Mouse (Mus musculus) midbrain, embryonic 14.5 days (tissue): ENCODE results near the gene Fam124b. TPM values are rescaled to one million over a fixed set of nuclear protein-coding genes. Genes with fewer than 3 reads are reported as not detected.

Source experiments
- ATAC-seq: fragments of 200-750 bp; cut with Nextera tagmentation; 2 replicates; pipeline ENCODE4 v1.8.0; 2017; ENCODE audit warnings: moderate number of reproducible peaks, moderate library complexity; ENCODE audit not compliant: low FRiP score, low TSS enrichment
- DNase-seq: peaks from one replicate; pipeline ENCODE4 v3.0.0-alpha.2; 2015
- H3K27ac ChIP-seq: fragments of 300-500 bp; sonication (generic); replicated peaks from 2 replicates; pipeline ENCODE4 v1.5.1; 2014; ENCODE audit warnings: mild to moderate bottlenecking, low read depth, low read length, moderate library complexity
- H3K27me3 ChIP-seq: fragments of 300-500 bp; sonication (generic); 2 replicates; pipeline ENCODE4 v1.6.1; 2014; ENCODE audit warnings: low read length, control low read depth, mixed read lengths; ENCODE audit not compliant: control insufficient read depth, insufficient read depth
- H3K36me3 ChIP-seq: fragments of 300-500 bp; sonication (generic); 2 replicates; pipeline ENCODE4 v1.6.1; 2014; ENCODE audit warnings: low read length, control low read depth; ENCODE audit not compliant: control insufficient read depth, insufficient read depth
- H3K4me1 ChIP-seq: fragments of 300-500 bp; sonication (generic); 2 replicates; pipeline ENCODE4 v1.6.1; 2014; ENCODE audit warnings: mild to moderate bottlenecking, antibody characterized with exemption, low read length, control low read depth; ENCODE audit not compliant: control insufficient read depth, insufficient read depth
- H3K4me2 ChIP-seq: fragments of 300-500 bp; sonication (generic); 2 replicates; pipeline ENCODE4 v1.6.1; 2014; ENCODE audit warnings: mild to moderate bottlenecking, low read length, moderate library complexity
- H3K4me3 ChIP-seq: fragments of 300-500 bp; sonication (generic); replicated peaks from 2 replicates; pipeline ENCODE4 v1.5.1; 2014; ENCODE audit warnings: low read depth, low read length
- H3K9ac ChIP-seq: fragments of 300-500 bp; sonication (generic); replicated peaks from 2 replicates; pipeline ENCODE4 v1.6.1; 2014; ENCODE audit warnings: mild to moderate bottlenecking, low read length, moderate library complexity
- H3K9me3 ChIP-seq: fragments of 300-500 bp; sonication (generic); 2 replicates; pipeline ENCODE4 v1.6.1; 2016; ENCODE audit warnings: low read length, control low read depth, mixed read lengths; ENCODE audit not compliant: control insufficient read depth
- WGBS: fragments of 180-500 bp; shearing (Covaris S2); extraction: QIAGEN DNeasy Blood & Tissue Kit; methylation state at CpG from one replicate; pipeline ENCODE4 v1.1.7; 2014; 5-methylcytosine and 5-hydroxymethylcytosine counted together
- polyA plus RNA-seq: library from polyadenylated mRNA; unstranded; fragments of >200 nt; fragmentation: Nextera tagmentation; extraction: Ambion mirVana; gene quantifications from 2 replicates; pipeline ENCODE4 v1.2.1, GENCODE M21; 2014

Fam124b gene
- polyA plus RNA-seq, 1 experiment from 2014 or later = 0.59 TPM

GRCm38 (mm10) chr1:80159586-80159985 lies 58.7 kb downstream of the Fam124b start:
- Histone ChIP-seq H3K4me3 (no peak overlapping the region), H3K27me3 (no peaks in the 10 kb centered on the region), H3K9ac (no peak overlapping the region), H3K4me2 (no peak overlapping the region), H3K4me1 (no peaks in the 10 kb centered on the region), H3K9me3 (no peaks in the 10 kb centered on the region), H3K27ac (no peak overlapping the region), H3K36me3 (no peaks in the 10 kb centered on the region)
- DNase-seq (no peak), ATAC-seq (no peak)

DNA sequence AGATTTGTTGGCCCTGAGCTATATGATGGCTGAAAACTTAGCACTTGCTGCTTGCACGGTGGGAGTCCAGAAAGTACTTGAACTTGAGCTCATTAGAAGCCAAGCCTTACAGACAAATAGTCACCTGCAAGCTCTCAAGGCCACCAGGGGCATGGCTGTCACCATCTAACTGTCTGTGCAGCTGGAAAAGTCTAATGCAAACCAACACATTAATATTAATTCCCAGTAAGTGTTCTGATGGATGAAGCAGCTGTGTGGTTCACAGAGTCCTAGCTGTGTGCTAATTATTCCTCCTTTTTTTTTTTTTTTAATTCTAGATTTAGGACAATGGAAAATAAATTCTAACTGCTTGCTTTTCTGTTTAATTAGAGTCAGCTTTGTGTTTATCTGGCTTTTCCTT lies 63.4 kb downstream of the Fam124b start:
- DNase-seq (no peak), ATAC-seq (no peak)
- 73% methylated on average over 1 of the region's 1 CpGs for WGBS

GRCm38 (mm10) chr1:80153125-80153716 lies 65.1 kb downstream of the Fam124b start:
- H3K4me3 ChIP-seq = no peak overlapping the region
- no peaks in the 10 kb centered on the region for H3K9me3 ChIP-seq
- no peaks in the 10 kb centered on the region for H3K36me3 ChIP-seq
- 83% methylated on average over 7 of the region's 7 CpGs for WGBS
- H3K27ac ChIP-seq = no peak overlapping the region
- ATAC-seq (no peak), DNase-seq (no peak)
- H3K4me1 ChIP-seq = no peaks in the 10 kb centered on the region
- no peak overlapping the region for H3K4me2 ChIP-seq
- H3K27me3 ChIP-seq = no peaks in the 10 kb centered on the region
- H3K9ac ChIP-seq = no peak overlapping the region

More for the DNA sequence above, 63.4 kb downstream of the Fam124b start:
- Histone ChIP-seq H3K4me2 (no peak overlapping the region), H3K9me3 (no peaks in the 10 kb centered on the region), H3K36me3 (no peaks in the 10 kb centered on the region), H3K4me3 (no peak overlapping the region), H3K27ac (no peak overlapping the region), H3K9ac (no peak overlapping the region), H3K27me3 (no peaks in the 10 kb centered on the region), H3K4me1 (no peaks in the 10 kb centered on the region)

DNA sequence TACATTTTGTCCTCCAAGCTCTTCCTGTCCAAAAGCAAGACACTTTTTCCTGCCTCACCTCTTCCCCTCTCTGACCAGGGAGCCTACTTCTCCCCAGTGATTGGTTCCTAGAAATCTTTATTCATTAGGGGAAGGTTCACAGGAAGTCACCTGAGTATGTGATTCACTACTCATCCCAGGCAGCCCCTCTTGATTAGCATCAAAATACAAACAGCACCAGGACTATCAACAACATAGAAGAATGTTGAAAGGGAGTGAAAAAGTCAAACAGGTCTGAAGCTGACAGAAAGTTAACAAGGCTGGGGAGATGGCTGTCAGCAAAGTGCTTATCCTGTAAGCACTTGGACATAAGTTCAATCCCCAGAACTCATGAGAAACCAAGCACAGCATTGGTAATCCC lies 67.6 kb downstream of the Fam124b start:
- DNase-seq = no peak
- no peak overlapping the region for H3K9ac ChIP-seq
- no peak overlapping the region for H3K4me3 ChIP-seq
- H3K4me1 ChIP-seq = no peaks in the 10 kb centered on the region
- H3K36me3 ChIP-seq = no peaks in the 10 kb centered on the region
- no peaks in the 10 kb centered on the region for H3K27me3 ChIP-seq
- no peaks in the 10 kb centered on the region for H3K9me3 ChIP-seq
- H3K27ac ChIP-seq = no peak overlapping the region
- H3K4me2 ChIP-seq = no peak overlapping the region
- ATAC-seq = no peak

Other genes starting within 250 kb of the Fam124b start
- gene Cul3, start 122.0 kb upstream of the Fam124b start, polyA plus RNA-seq = 62.5 and 68.4 TPM in 2 replicates
- gene Gm45261, start 243.0 kb upstream of the Fam124b start, polyA plus RNA-seq = not detected in 2 replicates